Mouse (Mus musculus) liver, embryonic 14.5 days (tissue): Measurements from ENCODE around the gene Daxx. TPM values are rescaled to one million over a fixed set of nuclear protein-coding genes. Genes with fewer than 3 reads are reported as not detected.

ENCODE experiments used
- ATAC-seq: fragments of 200-750 bp; cut with Nextera tagmentation; 2 replicates; pipeline ENCODE4 v1.8.0; 2017; ENCODE audit warnings: moderate number of reproducible peaks, mild to moderate bottlenecking, moderate library complexity; ENCODE audit not compliant: insufficient read depth
- DNase-seq, 3 experiments: peaks; one replicate each; pipeline ENCODE4 v3.0.0-alpha.2; 2012 to 2013; ENCODE audit warnings: low read depth in 3 of 3, low spot score in 3 of 3
- H3K27ac ChIP-seq: fragments of 300-500 bp; sonication (generic); 2 replicates; pipeline ENCODE4 v1.5.1; 2014; ENCODE audit warnings: moderate library complexity, mild to moderate bottlenecking, control low read depth, inconsistent platforms
- H3K27me3 ChIP-seq: fragments of 300-500 bp; sonication (generic); 2 replicates; pipeline ENCODE4 v1.6.1; 2014; ENCODE audit warnings: mild to moderate bottlenecking, low read length, moderate library complexity; ENCODE audit not compliant: control insufficient read depth, insufficient read depth
- H3K36me3 ChIP-seq: fragments of 300-500 bp; sonication (generic); replicated peaks from 2 replicates; pipeline ENCODE4 v1.6.1; 2014; ENCODE audit warnings: low read depth; ENCODE audit not compliant: control insufficient read depth, insufficient read depth
- H3K4me1 ChIP-seq, 2 experiments: fragments of 200-500 bp in 1 of 2; fragments of 300-500 bp in 1 of 2; sonication (generic) in 1 of 2; replicated peaks; 2 replicates each; pipeline ENCODE4 v1.6.1; 2012 to 2014; ENCODE audit warnings: antibody characterized with exemption in 1 of 2, inconsistent platforms in 1 of 2, low read length in 1 of 2; ENCODE audit not compliant: control insufficient read depth in 2 of 2, insufficient read depth in 2 of 2
- H3K4me2 ChIP-seq: fragments of 300-500 bp; sonication (generic); 2 replicates; pipeline ENCODE4 v1.6.1; 2014; ENCODE audit warnings: low read depth, mild to moderate bottlenecking, control low read depth, moderate library complexity
- H3K4me3 ChIP-seq, 2 experiments: fragments of 200-500 bp in 1 of 2; fragments of 300-500 bp in 1 of 2; sonication (generic) in 1 of 2; 2 replicates each; pipeline ENCODE4 v1.5.1; 2012 to 2014; ENCODE audit warnings: low read depth in 2 of 2, low read length in 2 of 2, mild to moderate bottlenecking in 2 of 2, control low read depth in 1 of 2, inconsistent platforms in 1 of 2, moderate library complexity in 1 of 2; ENCODE audit not compliant: insufficient read depth in 1 of 2
- H3K9ac ChIP-seq: fragments of 300-500 bp; sonication (generic); replicated peaks from 2 replicates; pipeline ENCODE4 v1.6.1; 2014; ENCODE audit warnings: mild to moderate bottlenecking, control low read depth, moderate library complexity
- H3K9me3 ChIP-seq: fragments of 300-500 bp; sonication (generic); 2 replicates; pipeline ENCODE4 v1.6.1; 2016; ENCODE audit warnings: low read length, mixed read lengths; ENCODE audit not compliant: control insufficient read depth
- CTCF ChIP-seq: IDR thresholded peaks from 2 replicates; pipeline ENCODE4 v1.5.1; 2016; ENCODE audit warnings: antibody characterized with exemption, low read depth, control low read depth
- EP300 ChIP-seq: IDR thresholded peaks from 2 replicates; pipeline ENCODE4 v1.6.1; 2016; ENCODE audit warnings: antibody characterized with exemption, low read depth
- WGBS: fragments of 180-500 bp; shearing (Covaris S2); extraction: QIAGEN DNeasy Blood & Tissue Kit; methylation state at CpG from one replicate; pipeline ENCODE4 v1.1.7; 2014; ENCODE audit not compliant: insufficient replicate concordance; 5-methylcytosine and 5-hydroxymethylcytosine counted together
- polyA plus RNA-seq, 2 experiments: library from polyadenylated mRNA; depleted of rRNA in 1 of 2; stranded (reverse) in 1 of 2; unstranded in 1 of 2; fragments of >200 nt; fragmentation: Nextera tagmentation in 1 of 2; extraction: Ambion mirVana in 1 of 2; gene quantifications; 2 replicates each; pipeline versions ENCODE4 v1.2.1 to v1.2.3; 2012 to 2014

Daxx gene
- polyA plus RNA-seq, 2 experiments = 14.7 to 15.3 TPM

DNA sequence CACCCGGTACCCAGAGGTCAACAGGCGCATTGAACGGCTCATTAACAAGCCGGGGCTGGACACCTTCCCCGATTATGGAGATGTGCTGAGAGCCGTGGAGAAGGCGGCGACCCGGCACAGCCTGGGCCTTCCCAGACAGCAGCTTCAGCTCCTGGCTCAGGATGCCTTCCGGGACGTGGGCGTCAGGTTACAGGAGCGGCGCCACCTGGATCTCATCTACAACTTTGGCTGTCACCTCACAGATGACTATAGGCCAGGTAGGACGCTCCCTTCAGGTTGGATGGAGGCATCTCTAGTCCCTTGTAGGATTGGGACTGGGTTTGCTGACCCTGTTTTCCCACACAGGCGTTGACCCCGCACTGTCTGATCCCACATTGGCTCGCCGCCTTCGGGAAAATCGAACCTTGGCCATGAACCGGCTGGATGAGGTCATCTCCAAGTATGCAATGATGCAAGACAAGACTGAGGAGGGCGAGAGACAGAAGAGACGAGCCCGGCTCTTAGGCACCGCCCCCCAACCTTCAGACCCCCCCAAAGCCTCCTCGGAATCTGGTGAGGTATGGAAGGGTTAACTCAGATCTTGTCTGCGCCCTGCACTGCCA is 2.7 kb downstream of the Daxx start:
- ATAC-seq (no peak), DNase-seq (no peak)
- Histone ChIP-seq H3K9me3 (no peaks in the 10 kb centered on the region), H3K27me3 (no peaks in the 10 kb centered on the region), H3K4me2 (no peak overlapping the region), H3K4me3 (no peak overlapping the region), H3K27ac (no peak overlapping the region), H3K36me3 (peaks cover 28% of the 10 kb centered on the region), H3K9ac (no peak overlapping the region), H3K4me1 (peaks cover 11 to 18% of the 10 kb centered on the region in 2 experiments)
- WGBS = 88% methylated on average over 28 of the region's 28 CpGs
- no peak for TF ChIP-seq CTCF
- TF ChIP-seq EP300 = no peak

DNA sequence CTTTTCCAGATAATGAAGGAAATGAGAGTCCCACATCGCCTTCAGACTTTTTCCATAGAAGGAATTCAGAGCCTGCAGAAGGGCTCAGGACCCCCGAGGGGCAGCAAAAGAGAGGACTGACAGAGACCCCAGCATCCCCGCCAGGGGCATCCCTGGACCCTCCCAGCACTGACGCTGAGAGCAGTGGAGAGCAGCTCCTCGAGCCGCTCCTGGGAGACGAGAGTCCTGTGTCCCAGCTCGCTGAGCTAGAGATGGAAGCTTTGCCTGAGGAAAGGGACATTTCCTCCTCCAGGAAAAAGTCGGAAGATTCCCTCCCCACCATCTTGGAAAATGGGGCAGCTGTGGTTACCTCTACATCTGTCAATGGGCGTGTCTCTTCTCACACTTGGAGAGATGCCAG is 4.0 kb downstream of the Daxx start:
- peaks cover 8 to 11% of the 10 kb centered on the region in 2 experiments for H3K4me1 ChIP-seq
- DNase-seq (no peak), ATAC-seq (no peak)
- H3K27me3 ChIP-seq = no peaks in the 10 kb centered on the region
- peaks cover 34% of the 10 kb centered on the region for H3K36me3 ChIP-seq
- H3K9me3 ChIP-seq = peaks cover 5% of the 10 kb centered on the region
- TF ChIP-seq CTCF (no peak), EP300 (no peak)
- no peak overlapping the region for H3K9ac ChIP-seq
- H3K27ac ChIP-seq = no peak overlapping the region
- whole genome bisulfite sequencing = 79% methylated on average over 10 of the region's 10 CpGs
- no peak overlapping the region for H3K4me3 ChIP-seq
- no peak overlapping the region for H3K4me2 ChIP-seq

- Histone ChIP-seq H3K9ac (no peak overlapping the region), H3K27ac (no peak overlapping the region), H3K9me3 (peaks cover 5% of the 10 kb centered on the region), H3K4me3 (no peak overlapping the region), H3K4me1 (peaks cover 13% of the 10 kb centered on the region in 2 experiments), H3K4me2 (no peak overlapping the region), H3K27me3 (no peaks in the 10 kb centered on the region), H3K36me3 (peaks cover 34% of the 10 kb centered on the region)
- TF ChIP-seq EP300 (no peak), CTCF (no peak)
- 89% methylated on average over 8 of the region's 8 CpGs for WGBS
- ATAC-seq (no peak), DNase-seq (no peak)
These were observed 4.7 kb downstream of the Daxx start for GRCm38 (mm10) chr17:33913905-33914304.

GRCm38 (mm10) chr17:33914969-33915391 is 5.8 kb downstream of the Daxx start:
- Histone ChIP-seq H3K27me3 (no peaks in the 10 kb centered on the region), H3K36me3 (peaks cover 34% of the 10 kb centered on the region), H3K9me3 (peaks cover 5% of the 10 kb centered on the region), H3K9ac (no peak overlapping the region; the same call in 1 of the 2 replicates), H3K4me2 (peak overlapping the region; percentile 75), H3K4me1 (peaks cover 15 to 16% of the 10 kb centered on the region in 2 experiments), H3K4me3 (peak overlapping the region; percentile 1 to 71; a peak in 3 of 4 replicates), H3K27ac (peak overlapping the region; percentile 71)
- DNase-seq (no peak), ATAC-seq (no peak)
- TF ChIP-seq CTCF (peak; percentile 65), EP300 (no peak)
- WGBS = 65% methylated on average over 13 of the region's 13 CpGs

DNA sequence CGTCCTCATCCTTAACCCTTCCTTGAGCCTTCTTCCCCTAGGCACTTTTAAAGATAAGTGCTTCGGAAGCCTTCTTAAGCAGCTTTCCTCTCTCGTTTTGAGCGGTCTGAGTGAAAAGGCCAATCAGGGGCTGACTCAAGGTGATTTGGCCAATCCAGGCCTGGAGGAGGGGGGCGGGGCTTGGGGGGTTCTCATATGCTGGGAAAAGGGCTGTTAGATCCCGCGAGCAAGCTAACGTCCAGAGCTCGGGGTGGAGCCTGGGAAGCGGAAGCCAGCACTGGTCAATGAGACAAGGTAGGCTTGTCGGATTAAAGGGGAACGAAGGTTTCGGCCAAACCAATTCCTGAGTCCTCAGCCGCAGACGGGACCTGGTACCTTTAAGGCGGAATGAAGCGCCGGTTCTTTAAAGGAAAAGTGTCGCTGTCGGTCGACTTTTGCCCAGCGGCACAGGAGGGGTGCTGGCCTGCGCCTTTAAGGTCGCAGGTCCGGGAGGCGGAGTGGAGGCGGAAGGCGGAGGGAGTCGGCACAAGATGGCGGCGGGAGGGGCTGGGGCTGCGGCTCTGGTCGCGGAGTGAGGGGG is 6.5 kb downstream of the Daxx start, which contains the start of the genes Tapbp and Zbtb22:
Gene Tapbp (plus strand): TSS at position 229 of the 580 bp plus-strand sequence.
Gene Zbtb22 (plus strand): TSS at position 234 of the 580 bp plus-strand sequence.
- Histone ChIP-seq H3K4me2 (peak within 1 kb of the TSS; percentile 75), H3K27ac (peak within 1 kb of the TSS; percentile 71), H3K4me1 (peaks cover 10 to 16% of the 10 kb centered on the region in 2 experiments), H3K9me3 (peaks cover 5% of the 10 kb centered on the region), H3K9ac (peak within 1 kb of the TSS; percentile 68), H3K4me3 (peak within 1 kb of the TSS; percentile 71 to 86), H3K36me3 (peaks cover 34% of the 10 kb centered on the region), H3K27me3 (no peaks in the 10 kb centered on the region)
- under 1% methylated on average over 34 of the region's 34 CpGs for WGBS
- TF ChIP-seq CTCF (no peak), EP300 (no peak)
- ATAC-seq = peak; percentile 84
- DNase-seq = peak; percentile 97
